Mouse (Mus musculus) activated CD4-positive, CD25-positive, alpha-beta regulatory T cell (primary cell): ENCODE measurements around the gene Trappc13. TPM values are rescaled to one million over a fixed set of nuclear protein-coding genes. Genes with fewer than 3 reads are reported as not detected.

Source experiments
- polyA plus RNA-seq, 2 experiments: library from polyadenylated mRNA; unstranded; fragments of 100-300 nt; shearing (Covaris generic); gene quantifications; one replicate each; pipeline ENCODE4 v1.2.1; 2017

Trappc13 gene
- polyA plus RNA-seq, result 10 to 100 TPM; 45.3 to 49.1 TPM

DNA sequence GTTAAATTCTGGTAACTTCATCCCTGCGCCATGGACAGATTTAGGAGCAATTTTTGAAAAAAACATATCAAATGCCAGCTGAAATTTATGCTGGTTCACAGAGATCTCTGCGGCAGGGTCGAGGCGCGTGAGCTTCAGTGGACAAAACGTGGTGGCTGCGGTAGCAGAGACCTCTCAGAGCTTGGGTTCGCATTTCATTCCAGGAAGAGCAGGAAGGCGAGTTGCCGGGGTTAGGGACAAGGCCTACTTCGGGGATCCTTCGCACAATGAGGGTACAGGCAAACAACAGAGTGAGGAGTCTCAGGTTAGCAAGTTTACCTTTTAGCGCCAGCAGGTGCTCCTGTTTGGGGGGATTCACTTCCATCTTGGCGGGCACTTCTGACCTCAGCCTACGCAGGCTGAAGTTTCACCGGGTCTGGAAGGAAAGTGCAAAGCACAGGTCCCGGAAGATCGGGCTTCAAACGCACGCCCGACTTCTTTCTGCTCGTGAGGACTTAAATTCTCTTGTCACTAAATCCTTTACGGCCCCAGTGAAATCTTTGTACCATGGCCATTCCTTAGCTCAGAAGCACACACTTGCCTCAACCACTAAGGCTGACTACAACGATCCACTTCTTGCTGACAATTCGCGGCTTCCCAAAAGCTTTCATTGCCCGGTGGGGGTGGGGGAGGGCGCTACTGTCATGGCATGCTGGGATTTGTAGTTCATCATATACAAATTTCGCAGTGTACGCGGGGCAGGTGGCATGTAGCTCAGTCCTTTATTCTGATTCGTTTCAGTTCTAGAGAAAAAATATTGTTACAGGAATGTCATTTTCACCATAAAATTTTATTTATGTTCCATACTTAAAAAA is at the start of gene Trappc13:
Trappc13 (minus strand) TSS at position 674 of the 854 bp plus-strand sequence.

GRCm38 (mm10) chr13:104178650-104179121 is 417 bp upstream of the Trappc13 start, which contains the start of gene Trim23:
Trim23 (plus strand) TSS chr13:104178797.

GRCm38 (mm10) chr13:104109288-104109815 is 68.9 kb downstream of the Trappc13 start, which contains the start of the genes Nln and Sgtb:
Nln (minus strand) TSS chr13:104109614.
Sgtb (plus strand) TSS chr13:104109741.

Other genes starting within 250 kb of the Trappc13 start
- 10 to 100 TPM in 1 of 2 experiments, 1 to 10 TPM in 1; 9.4 to 13.6 TPM for gene Nln, start 68.9 kb downstream of the Trappc13 start, polyA plus RNA-seq
- gene Sgtb, start 68.7 kb downstream of the Trappc13 start, polyA plus RNA-seq, result under 1 TPM; 0.11 to 0.29 TPM
- 10 to 100 TPM; 15.9 to 18.3 TPM for gene Trim23, start 328 bp upstream of the Trappc13 start, polyA plus RNA-seq
- gene Cenpk, start 50.1 kb upstream of the Trappc13 start, polyA plus RNA-seq, result 1 to 10 TPM; 8.2 to 8.9 TPM
- gene Ppwd1, start 50.4 kb upstream of the Trappc13 start, polyA plus RNA-seq, result 1 to 10 TPM; 7.3 to 7.9 TPM
- gene Adamts6, start 109.4 kb upstream of the Trappc13 start, polyA plus RNA-seq, result 10 to 100 TPM; 10.7 to 14.7 TPM